Mouse (Mus musculus) lung, adult 2 months (tissue): ENCODE measurements around the gene Midn. TPM values are rescaled to one million over a fixed set of nuclear protein-coding genes. Genes with fewer than 3 reads are reported as not detected.
A peak's percentile ranks its signal among the peaks of the same experiment; 100 is the strongest.

Experiments
- DNase-seq: peaks from one replicate; pipeline ENCODE4 v3.0.0; 2022
- H3K4me1 ChIP-seq: fragments of 200-500 bp; 2 replicates; pipeline ENCODE4 v1.6.1; 2011; ENCODE audit warnings: low read length; ENCODE audit not compliant: control insufficient read depth, insufficient read depth
- H3K4me3 ChIP-seq: fragments of 200-500 bp; replicated peaks from 2 replicates; pipeline ENCODE3; 2011; ENCODE audit warnings: low read depth, mild to moderate bottlenecking, control low read depth, low read length; ENCODE audit errors: extremely low read depth
- CTCF ChIP-seq: fragments of 200-500 bp; IDR thresholded peaks from 2 replicates; pipeline ENCODE4 v1.5.1; 2011; ENCODE audit warnings: mild to moderate bottlenecking, low read length, control low read depth; ENCODE audit not compliant: insufficient read depth
- POLR2A ChIP-seq: fragments of 200-500 bp; IDR thresholded peaks from 2 replicates; pipeline ENCODE4 v1.6.1; 2011; ENCODE audit warnings: low read depth, mild to moderate bottlenecking, control low read depth, low read length, borderline replicate concordance; ENCODE audit errors: extremely low read depth
- WGBS: fragments of 180-500 bp; shearing (Covaris S2); methylation state at CpG from one replicate; pipeline ENCODE4 v1.1.7; 2018; 5-methylcytosine and 5-hydroxymethylcytosine counted together
- polyA plus RNA-seq: library from polyadenylated mRNA; depleted of rRNA; stranded (reverse); fragments of >200 nt; gene quantifications from 2 replicates; pipeline ENCODE4 v1.2.3, GENCODE M21; 2012

Midn gene
- polyA plus RNA-seq, 1 experiment = 110 TPM

GRCm38 (mm10) chr10:80135641-80136040 is 12.4 kb upstream of the Midn start:
- peaks cover 4% of the 10 kb centered on the region; the same call in 1 of the 2 replicates for H3K4me1 ChIP-seq
- WGBS = 100% methylated on average over 1 of the region's 1 CpGs

GRCm38 (mm10) chr10:80136179-80136951 is 11.7 kb upstream of the Midn start:
- Histone ChIP-seq H3K4me3 (peak overlapping the region; percentile 16), H3K4me1 (peaks cover 4% of the 10 kb centered on the region; the same call in 1 of the 2 replicates)
- TF ChIP-seq CTCF (no peak), POLR2A (no peak)
- no peak for DNase-seq
- 34% methylated on average over 47 of the region's 49 CpGs for WGBS

More at GRCm38 (mm10) chr10:80135641-80136040, 12.4 kb upstream of the Midn start:
- H3K4me3 ChIP-seq = no peak overlapping the region
- no peak for TF ChIP-seq CTCF
- TF ChIP-seq POLR2A = no peak
- no peak for DNase-seq

- WGBS = 14% methylated on average over 29 of the region's 29 CpGs
- Histone ChIP-seq H3K4me3 (peak overlapping the region; percentile 16), H3K4me1 (peaks cover 4% of the 10 kb centered on the region; the same call in 1 of the 2 replicates)
- DNase-seq = peak; percentile 51
- TF ChIP-seq CTCF (no peak), POLR2A (peak; percentile 34; the same call in 1 of the 2 replicates)
Measured at GRCm38 (mm10) chr10:80136952-80137625, 11.0 kb upstream of the Midn start.

- DNase-seq = no peak
- 9% methylated on average over 32 of the region's 33 CpGs for WGBS
- Histone ChIP-seq H3K4me1 (peaks cover 7% of the 10 kb centered on the region), H3K4me3 (peak overlapping the region; percentile 26)
- TF ChIP-seq CTCF (no peak), POLR2A (no peak)
Measured at GRCm38 (mm10) chr10:80137626-80138552, 10.2 kb upstream of the Midn start.

DNA sequence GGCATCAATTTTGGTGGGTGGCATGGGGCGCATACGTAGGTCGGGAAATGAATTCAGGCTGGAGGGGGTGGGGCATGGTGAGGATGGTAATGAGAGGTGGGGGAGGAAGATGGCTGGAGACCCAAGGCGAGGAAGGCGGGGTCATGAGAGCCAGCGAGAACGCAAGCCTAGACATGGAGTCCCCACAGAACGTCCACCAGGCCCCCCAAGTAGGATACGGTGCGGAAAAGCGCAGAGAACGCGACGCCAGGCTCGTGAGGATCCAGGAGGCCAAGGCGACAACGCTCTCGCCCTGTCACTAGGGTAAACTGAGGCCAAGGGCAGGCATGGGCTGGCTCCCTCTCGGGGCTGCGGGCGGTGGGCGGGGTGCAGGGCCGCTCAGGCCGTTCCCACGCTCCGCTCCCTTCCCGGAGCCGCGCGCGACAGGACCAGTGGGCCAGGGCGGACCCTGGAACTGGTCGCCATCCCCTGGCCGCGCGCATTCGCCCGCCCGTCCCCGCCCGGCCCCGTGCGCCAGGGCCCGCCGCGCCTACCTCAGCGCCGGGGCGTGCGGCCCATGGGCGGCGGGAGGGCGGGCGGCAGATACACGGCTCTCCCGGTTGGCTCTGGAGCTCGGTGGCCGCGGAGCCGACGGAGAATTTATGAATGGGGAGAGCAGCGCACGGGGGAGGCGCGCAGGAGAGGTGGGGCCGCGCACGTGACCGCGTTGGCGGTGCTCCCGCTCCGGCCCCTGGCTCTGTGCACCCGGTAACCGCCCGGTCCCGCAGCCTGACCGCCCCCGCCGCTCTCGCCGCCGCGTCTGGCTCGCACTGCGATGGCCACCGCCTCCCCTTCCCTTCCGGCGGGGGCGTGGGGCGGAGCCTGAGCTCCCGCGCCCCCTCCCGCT is 9.3 kb upstream of the Midn start, which contains the start of gene Atp5d:
Atp5d (plus strand) TSS at position 80 of the 886 bp plus-strand sequence.
- WGBS = under 1% methylated on average over 79 of the region's 94 CpGs
- Histone ChIP-seq H3K4me3 (peak within 1 kb of the TSS; percentile 64), H3K4me1 (peaks cover 9% of the 10 kb centered on the region)
- peak; percentile 69 for DNase-seq
- TF ChIP-seq CTCF (no peak), POLR2A (0 out of 2 replicates have a peak, but pooled peaks have one; percentile 17)

GRCm38 (mm10) chr10:80139439-80139775 is 8.7 kb upstream of the Midn start:
- under 1% methylated on average over 10 of the region's 10 CpGs for WGBS
- peaks cover 9% of the 10 kb centered on the region for H3K4me1 ChIP-seq
- H3K4me3 ChIP-seq = peak overlapping the region; percentile 64
- TF ChIP-seq CTCF (no peak), POLR2A (no peak)
- no peak for DNase-seq

DNA sequence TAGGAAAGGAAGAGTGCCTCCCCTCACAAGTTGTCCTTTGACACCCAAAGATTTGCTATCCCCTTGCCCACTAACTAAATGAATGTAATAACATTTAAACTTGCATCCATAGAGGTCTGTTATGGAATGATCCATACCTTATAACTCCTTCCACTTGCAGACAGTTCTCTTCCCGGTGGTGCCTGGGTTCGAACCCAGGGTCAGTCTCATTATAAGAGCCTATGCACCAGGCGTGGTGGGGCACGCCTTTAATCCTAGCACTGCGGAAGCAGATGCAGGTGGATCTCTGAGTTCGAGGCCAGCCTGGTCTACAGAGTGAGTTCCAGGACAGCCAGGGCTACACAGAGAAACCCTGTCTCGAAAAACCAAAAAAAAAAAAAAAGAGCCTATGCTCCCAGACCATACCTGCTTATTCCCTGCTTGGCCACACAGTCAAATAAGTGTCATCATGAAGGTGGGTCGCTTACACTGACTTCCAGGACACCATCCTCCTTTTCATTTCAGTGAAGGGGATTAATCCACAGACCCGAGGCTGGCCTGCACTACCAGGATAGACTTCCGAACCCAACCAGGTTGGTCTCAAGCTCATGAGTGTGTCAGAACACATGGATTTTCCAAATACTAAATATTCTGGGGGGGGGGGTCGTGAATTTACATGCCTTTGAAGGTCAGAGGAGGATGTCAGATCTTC is 8.0 kb upstream of the Midn start:
- no peak overlapping the region for H3K4me3 ChIP-seq
- no peak for TF ChIP-seq POLR2A
- no peak for TF ChIP-seq CTCF
- 77% methylated on average over 11 of the region's 11 CpGs for WGBS
- H3K4me1 ChIP-seq = peaks cover 9% of the 10 kb centered on the region
- DNase-seq = no peak

GRCm38 (mm10) chr10:80140666-80141035 is 7.4 kb upstream of the Midn start, which contains the start of gene Cbarp:
Cbarp (minus strand) TSS chr10:80140835.
- TF ChIP-seq POLR2A = no peak
- TF ChIP-seq CTCF = no peak
- Histone ChIP-seq H3K4me1 (peaks cover 9% of the 10 kb centered on the region), H3K4me3 (peak within 1 kb of the TSS; percentile 59)
- no peak for DNase-seq
- WGBS = 68% methylated on average over 10 of the region's 10 CpGs
